Mouse (Mus musculus): ENCODE results near the gene Phf2.

Phf2 gene

GRCm38 (mm10) chr13:48802181-48802580 lies 68.7 kb downstream of the Phf2 start:
- DNase-seq (ENCODE audit: low spot score), result no peak

DNA sequence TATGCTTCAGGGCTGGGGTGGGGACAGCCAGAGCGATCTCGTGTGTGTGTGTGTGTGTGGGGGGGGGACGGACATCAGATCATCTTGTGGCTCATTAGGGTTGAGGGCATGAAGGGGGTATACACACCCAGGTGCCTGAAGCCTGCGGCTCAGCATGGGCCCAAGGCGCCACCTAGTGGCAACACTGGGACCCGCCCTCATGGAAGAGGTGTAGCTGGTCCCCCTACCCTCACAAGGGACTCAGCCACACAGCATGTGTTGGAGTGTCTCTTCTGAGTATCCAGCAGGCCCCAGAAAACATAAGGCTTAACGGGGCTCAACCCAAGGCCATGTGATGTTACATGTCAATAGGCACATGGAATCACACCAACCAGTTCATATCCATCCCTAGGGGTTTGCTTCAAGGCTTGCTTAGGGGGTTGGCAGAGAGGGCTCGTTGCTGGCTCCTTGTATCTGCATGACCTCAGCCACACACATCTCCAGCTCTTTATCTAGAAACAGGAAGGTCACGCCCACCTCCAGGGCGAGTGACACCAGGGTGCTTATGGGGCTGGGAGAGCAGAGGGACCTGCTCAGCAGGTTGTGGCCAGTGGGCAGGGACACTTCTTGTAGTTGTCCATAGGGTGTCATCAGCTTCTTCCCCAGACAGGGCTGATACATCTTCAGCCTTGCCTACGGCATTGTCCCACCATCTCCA lies 69.9 kb downstream of the Phf2 start:
- DNase-seq (ENCODE audit: low spot score), result peak; percentile 75

DNA sequence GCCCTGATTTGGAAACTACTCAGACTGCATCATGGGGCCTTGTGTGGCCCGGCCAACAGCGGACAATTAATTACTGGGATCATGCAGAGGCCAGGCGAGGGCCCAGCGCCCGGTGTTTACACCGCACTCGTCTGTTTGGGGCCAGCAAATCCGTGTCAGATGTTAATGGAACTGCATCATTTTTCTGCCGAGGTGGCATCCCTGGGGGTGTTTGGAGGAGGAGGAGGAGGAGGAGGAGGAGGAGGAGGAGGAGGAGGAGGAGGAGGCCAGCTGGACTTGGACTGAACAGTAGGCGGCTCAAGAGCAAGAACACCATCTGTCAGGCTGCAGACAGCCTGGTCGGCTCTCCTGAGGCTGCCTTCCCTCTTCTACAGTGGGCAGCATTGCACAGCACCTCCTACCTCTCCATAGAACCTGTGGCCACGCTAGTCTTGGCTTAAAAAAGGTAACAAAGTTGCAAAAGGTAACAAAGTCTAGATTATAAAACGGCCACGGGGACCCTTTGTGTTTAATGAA lies 72.6 kb downstream of the Phf2 start:
- DNase-seq (ENCODE audit: low spot score), result no peak

- DNase-seq (ENCODE audit: low spot score), result no peak
Measured at GRCm38 (mm10) chr13:48796906-48797305, 74.0 kb downstream of the Phf2 start.

- no peak for DNase-seq (ENCODE audit: low spot score)
Measured at GRCm38 (mm10) chr13:48795711-48796110, 75.2 kb downstream of the Phf2 start.

DNA sequence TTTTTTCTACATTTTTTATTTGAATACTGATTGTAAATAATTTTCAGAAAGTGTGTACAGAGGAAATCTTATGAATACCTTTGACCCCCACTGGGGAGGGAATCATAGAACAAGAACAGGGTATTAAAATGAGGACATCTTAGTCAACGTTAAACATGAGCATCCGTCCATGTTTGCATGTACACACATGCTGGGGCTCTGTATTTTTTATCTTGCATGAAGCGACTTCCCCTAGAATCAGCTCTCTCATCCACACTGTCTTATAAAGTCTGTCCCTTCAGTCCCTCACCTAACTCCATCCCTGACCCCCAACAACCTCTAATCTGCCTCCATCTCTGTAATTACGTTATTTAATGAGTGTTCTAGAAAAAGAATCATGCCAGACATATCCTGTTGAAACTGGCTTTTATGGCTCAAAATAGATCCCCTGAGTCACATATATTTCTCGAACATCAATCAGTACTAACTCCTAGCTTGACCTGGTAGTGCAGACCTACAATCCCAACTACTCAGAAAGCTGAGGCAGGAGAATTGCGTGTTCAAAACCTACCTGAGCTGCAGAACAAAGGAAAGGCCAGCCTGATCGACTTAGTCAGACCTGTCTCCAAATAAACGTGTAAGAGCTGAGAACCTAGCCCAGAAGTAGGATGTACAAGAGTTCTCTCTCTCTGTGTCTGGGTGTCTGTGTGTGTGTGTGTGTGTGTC lies 86.2 kb downstream of the Phf2 start:
- DNase-seq (ENCODE audit: low spot score), result no peak

DNA sequence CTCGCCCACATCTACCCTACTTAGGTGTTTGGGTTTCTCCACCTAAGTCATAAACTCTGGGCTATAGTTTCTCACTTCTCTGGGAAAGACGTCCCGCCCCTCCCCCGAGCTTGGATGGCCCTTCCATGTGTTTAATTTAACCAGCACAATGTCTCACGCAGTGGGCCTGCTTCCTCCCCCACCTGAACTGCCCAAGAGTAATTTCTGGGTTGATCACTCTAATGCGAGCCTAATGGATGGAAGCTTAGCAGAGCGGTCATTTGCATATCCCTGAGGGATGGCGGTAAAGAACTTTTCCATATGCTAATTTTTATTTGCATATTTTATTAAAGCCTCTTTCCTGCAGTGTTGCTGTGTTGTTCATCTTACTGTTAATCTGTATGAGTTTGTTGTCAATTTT lies 86.8 kb downstream of the Phf2 start:
- no peak for DNase-seq (ENCODE audit: low spot score)

- DNase-seq (ENCODE audit: low spot score), result peak; percentile 84
Measured at GRCm38 (mm10) chr13:48782727-48783725, 87.9 kb downstream of the Phf2 start.

DNA sequence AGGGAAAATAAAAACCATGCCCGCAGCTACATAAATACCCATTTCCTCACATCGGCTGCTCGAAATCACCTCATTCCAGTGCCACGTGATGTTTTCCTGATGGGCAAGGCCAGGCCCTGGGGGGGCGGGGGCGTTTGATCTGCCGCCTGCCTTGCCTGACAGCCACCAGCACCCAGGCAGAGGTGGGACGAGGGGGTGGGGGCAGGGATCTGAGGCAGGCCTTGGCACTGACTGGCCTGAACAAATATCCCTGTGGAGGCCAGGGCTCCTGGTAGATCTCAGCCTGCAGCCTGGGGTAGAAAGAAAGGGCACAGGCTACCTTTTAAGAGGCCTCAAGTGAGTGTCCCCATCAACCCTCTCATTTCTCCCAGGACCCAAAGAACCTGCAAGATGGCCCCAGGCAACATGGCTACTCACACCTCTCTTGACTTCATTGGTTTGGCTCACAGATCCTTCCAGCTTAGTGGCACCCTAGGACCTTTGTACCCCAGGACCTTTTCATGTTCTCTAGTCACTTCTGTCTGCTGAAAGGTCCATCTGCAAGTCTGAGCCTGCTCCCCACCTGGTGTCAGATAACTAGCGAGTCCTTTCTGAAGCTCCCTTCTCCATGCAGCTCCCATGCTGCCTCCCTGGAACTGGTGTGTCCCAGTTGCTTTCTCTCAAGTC lies 90.4 kb downstream of the Phf2 start:
- DNase-seq (ENCODE audit: low spot score), result no peak

DNA sequence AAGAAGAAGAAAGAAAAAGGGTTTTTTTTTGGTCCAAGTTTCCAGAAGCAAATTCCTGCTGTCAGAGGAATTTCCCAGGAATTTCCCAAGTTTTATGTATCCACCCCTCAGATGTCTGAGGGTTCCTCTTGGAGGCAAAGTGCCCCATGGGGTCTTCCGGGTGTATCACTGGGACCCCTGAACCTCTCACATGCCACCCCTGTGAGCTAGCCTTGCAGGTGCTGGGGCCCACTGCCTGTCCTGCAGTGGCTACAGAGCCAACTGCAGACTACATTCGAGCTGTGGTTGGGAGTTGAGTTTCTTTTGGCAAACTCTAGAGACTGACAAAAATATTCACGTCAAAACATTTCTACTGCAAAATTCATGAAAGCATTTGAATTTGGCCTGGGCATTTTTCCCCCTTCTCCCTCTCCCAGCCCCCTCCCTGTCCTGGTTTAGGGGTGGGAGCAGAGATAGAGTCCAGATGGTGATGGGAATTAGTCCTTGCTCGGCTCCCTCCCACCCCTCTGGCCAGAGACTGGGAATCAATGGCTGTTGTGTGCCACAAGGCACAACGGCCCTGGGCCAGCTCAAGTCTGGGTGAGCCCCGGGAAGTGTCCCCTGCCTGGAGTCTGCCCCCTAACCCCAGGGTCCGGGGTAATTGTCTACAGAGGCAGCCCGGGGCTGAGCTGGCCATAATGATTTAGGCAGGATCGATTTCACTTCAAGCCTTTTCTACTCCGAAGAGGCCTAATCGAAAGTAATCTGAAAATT lies 91.2 kb downstream of the Phf2 start:
- DNase-seq (ENCODE audit: low spot score), result no peak

- no peak for DNase-seq (ENCODE audit: low spot score)
Measured at GRCm38 (mm10) chr13:48778138-48778537, 92.8 kb downstream of the Phf2 start.

GRCm38 (mm10) chr13:48774506-48774905 lies 96.4 kb downstream of the Phf2 start:
- DNase-seq (ENCODE audit: low spot score), result no peak

DNA sequence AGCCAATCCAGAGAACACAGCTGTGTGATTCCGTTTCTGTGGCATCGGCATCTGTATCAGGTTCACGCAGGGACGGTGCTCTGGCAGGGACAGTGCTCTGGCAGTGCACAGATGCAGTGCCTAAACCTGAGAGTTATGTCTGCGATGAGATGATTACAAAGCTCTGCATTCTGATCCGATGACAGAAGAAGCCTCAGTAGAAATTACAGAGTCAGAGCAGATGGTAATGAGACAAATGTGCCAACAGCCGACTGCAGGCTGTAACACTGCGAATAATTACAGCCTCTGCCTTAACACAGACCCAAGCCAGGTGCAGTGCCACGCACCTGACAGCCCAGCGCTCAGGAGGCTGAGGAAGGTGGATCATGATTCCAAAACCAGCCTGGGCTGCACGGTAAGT lies 102.8 kb downstream of the Phf2 start:
- DNase-seq (ENCODE audit: low spot score), result no peak

DNA sequence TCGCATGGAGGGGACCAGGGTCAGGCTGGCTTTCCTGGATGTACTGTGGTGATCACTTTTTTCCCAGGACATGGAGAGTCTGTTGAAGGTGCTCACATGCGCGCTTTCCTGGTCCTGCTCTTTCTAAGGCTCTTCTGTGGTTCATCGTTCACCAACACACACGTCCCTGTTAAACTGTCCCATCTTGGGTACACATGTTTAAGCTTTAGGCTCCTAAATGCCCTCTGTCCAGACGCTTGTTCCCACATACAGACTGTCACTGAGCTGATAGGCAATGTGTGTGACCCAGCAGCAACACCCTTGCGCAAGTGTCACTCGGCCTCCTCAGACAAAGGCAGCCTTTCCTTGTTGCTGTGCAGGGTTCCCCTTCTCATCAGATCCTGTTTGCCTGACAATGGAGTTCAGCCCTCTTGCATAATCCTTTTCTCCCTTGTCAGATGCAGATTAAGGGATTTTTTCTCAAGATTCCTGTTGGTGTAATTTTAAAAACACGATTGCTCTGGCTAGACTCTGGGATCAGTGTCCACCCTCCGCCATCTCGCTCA lies 107.1 kb downstream of the Phf2 start:
- DNase-seq (ENCODE audit: low spot score), result no peak

DNA sequence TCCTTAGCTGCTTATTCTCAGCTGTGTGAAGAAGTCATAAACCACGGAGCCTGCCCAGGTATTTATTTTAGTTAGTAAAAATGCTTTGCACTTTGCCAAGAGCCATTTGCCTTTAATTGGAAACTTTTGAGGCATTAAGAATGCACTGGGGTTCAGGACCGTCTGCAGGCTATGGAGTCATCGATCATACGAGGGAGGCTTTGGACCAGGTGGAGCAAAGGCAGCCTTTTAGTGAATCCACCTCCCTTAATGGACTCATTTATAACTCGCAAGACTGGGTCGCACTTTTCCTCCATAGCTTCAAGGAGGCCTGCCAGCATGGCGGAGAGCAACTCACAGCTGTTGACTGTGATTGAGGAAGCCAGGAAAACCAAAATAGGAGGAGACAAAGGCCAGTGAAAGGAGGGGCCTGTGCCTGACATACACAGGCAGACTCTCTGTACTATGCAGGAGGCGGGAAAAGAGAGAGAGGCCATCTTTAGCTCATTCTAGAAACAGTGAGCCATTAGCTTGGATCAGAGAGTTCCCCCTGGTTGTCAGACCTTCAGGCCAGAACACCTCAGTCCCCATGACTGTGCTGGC lies 110.0 kb downstream of the Phf2 start:
- DNase-seq (ENCODE audit: low spot score), result no peak

DNA sequence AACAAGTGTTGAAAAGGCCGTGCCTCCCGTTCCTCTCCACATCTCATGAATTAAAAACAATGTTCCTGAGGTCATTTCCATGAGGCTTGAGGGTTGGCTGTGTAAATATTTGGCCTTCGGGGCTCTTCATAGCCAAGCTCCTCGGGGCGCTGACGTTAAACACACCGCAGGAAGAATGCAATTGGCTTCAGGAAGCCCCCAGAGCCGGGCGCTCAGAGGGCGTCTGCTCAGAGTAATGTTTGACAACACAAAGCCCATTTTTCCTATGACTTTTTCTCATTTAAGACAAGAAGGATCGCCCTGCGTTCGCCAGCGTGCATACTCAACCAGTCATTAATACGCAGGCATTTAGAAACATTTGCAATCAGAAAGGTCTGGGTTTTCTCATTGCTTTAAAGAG lies 114.2 kb downstream of the Phf2 start:
- DNase-seq (ENCODE audit: low spot score), result no peak
